Mouse (Mus musculus) liver, embryonic 13.5 days (tissue): ENCODE measurements around the gene Il10ra. TPM values are rescaled to one million over a fixed set of nuclear protein-coding genes. Genes with fewer than 3 reads are reported as not detected.
A peak's percentile ranks its signal among the peaks of the same experiment; 100 is the strongest.

Experiments
- ATAC-seq: fragments of 200-750 bp; cut with Nextera tagmentation; 2 replicates; pipeline ENCODE4 v1.8.0; 2017; ENCODE audit warnings: low read depth, mild to moderate bottlenecking, moderate number of reproducible peaks, moderate library complexity
- DNase-seq: peaks from one replicate; pipeline ENCODE4 v3.0.0; 2022
- H3K27ac ChIP-seq: fragments of 300-500 bp; sonication (generic); 2 replicates; pipeline ENCODE4 v1.5.1; 2015; ENCODE audit warnings: moderate library complexity, mild to moderate bottlenecking, inconsistent platforms
- H3K27me3 ChIP-seq: fragments of 300-500 bp; sonication (generic); 2 replicates; pipeline ENCODE4 v1.6.1; 2015; ENCODE audit warnings: mild to moderate bottlenecking, inconsistent platforms
- H3K36me3 ChIP-seq: fragments of 300-500 bp; sonication (generic); 2 replicates; pipeline ENCODE4 v1.6.1; 2015; ENCODE audit warnings: mild to moderate bottlenecking, inconsistent platforms
- H3K4me1 ChIP-seq: fragments of 300-500 bp; sonication (generic); replicated peaks from 2 replicates; pipeline ENCODE4 v1.6.1; 2015; ENCODE audit warnings: inconsistent platforms
- H3K4me2 ChIP-seq: fragments of 300-500 bp; sonication (generic); 2 replicates; pipeline ENCODE4 v1.6.1; 2015; ENCODE audit warnings: inconsistent platforms, mild to moderate bottlenecking, moderate library complexity
- H3K4me3 ChIP-seq: fragments of 300-500 bp; sonication (generic); replicated peaks from 2 replicates; pipeline ENCODE4 v1.5.1; 2015; ENCODE audit warnings: mild to moderate bottlenecking, inconsistent platforms
- H3K9ac ChIP-seq: fragments of 300-500 bp; sonication (generic); 2 replicates; pipeline ENCODE4 v1.6.1; 2015; ENCODE audit warnings: mild to moderate bottlenecking, inconsistent platforms
- H3K9me3 ChIP-seq: fragments of 300-500 bp; sonication (generic); replicated peaks from 2 replicates; pipeline ENCODE4 v1.6.1; 2016; ENCODE audit warnings: inconsistent platforms
- WGBS: fragments of 180-500 bp; shearing (Covaris S2); methylation state at CpG from one replicate; pipeline ENCODE4 v1.1.7; 2015; ENCODE audit not compliant: insufficient replicate concordance; 5-methylcytosine and 5-hydroxymethylcytosine counted together
- polyA plus RNA-seq: library from polyadenylated mRNA; unstranded; fragments of >200 nt; fragmentation: Nextera tagmentation; extraction: Ambion mirVana; gene quantifications from 2 replicates; pipeline ENCODE4 v1.2.1, GENCODE M21; 2015

The Il10ra gene
- 1.6 and 1.7 TPM in 2 replicates for polyA plus RNA-seq

DNA sequence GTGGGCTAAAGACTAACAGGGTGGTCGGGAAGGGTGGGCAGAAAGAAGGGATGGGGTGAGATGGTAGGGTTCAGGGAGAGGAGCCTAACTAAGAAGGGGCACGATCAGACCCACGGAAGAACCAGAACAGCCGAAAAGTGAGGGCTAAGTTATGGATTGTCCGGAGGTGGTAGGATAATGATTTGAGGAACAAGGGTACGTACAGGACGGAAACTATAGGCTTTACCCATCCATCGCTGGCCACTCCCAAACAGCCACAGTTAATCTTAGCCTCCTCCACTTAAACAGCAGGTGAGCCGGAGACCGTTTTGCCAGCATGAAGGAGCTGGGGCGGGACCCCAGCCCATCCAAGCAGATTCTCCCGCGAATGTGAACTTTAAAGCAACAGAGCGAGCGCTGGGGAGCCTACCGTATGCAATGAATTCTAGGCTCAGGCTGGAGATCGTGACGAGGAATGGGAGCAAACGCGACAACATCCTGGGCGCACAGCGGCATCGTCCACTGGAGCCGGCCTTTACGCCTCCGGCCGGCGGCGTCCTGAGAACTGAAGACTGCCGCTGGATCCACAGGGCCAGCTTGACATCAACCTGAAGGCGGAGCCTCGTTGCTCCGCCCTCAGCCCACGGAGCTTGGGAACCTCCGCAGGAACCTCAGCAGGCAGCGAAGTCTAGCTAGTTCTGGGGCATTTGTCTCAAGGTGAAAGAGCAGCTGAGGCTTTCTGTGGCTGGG lies at the start of gene Il10ra:
Gene Il10ra (minus strand): TSS at position 553 of the 729 bp plus-strand sequence.
- no peaks in the 10 kb centered on the region for H3K9me3 ChIP-seq
- WGBS, result 4% methylated on average over 36 of the region's 36 CpGs
- no peak within 1 kb of the TSS for H3K27ac ChIP-seq
- peak within 1 kb of the TSS; percentile 47 for H3K4me3 ChIP-seq
- ATAC-seq, result no peak
- peaks cover 50% of the 10 kb centered on the region for H3K27me3 ChIP-seq
- H3K36me3 ChIP-seq, result no peaks in the 10 kb centered on the region
- H3K4me1 ChIP-seq, result peaks cover 13% of the 10 kb centered on the region
- H3K4me2 ChIP-seq, result peak within 1 kb of the TSS; percentile 56
- no peak within 1 kb of the TSS for H3K9ac ChIP-seq
- no peak for DNase-seq

DNA sequence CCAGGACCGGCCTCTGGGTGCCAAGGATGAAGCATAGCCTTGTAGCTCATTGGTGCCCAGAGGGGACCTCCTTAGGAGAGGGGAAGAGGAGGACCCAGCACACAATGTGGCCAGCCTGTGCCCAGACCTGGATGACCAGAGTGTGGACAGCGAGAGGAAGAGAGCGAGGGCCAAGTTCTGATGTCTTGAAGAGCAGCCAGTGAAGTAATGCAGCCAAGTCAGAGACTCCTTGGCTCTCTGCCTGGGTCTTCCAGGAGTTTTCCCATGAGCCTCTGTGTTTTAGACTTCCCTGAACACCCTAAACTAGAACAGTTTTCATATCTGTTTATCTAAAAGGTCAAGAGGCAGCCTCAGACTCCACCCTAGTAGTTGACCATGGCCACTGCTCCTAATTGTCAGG lies 48.7 kb upstream of the Il10ra start:
- no peak overlapping the region for H3K9ac ChIP-seq

DNA sequence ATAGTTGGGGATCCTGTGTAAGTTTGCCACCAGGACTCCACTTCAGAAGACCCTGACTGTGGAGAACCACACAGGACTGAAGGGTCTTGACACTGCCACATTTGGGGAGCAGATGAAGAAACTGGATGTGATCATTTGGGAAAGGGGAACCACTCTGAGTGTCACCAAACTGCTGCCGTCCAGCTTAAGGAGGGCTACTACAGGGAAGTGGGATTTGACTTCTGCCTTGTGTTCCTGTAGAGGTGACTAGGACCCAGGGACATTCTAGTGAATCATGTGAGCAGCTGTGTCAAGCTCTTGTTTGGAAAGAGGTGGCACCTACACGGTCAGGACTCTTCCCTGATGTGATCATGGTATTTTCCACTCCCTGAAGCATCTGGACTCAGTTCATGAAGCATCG lies 45.0 kb upstream of the Il10ra start:
- Histone ChIP-seq H3K9me3 (no peaks in the 10 kb centered on the region), H3K27me3 (peaks cover 23% of the 10 kb centered on the region), H3K9ac (no peak overlapping the region), H3K36me3 (no peaks in the 10 kb centered on the region), H3K4me2 (no peak overlapping the region), H3K4me3 (no peak overlapping the region), H3K4me1 (no peaks in the 10 kb centered on the region), H3K27ac (no peak overlapping the region)
- DNase-seq, result no peak
- ATAC-seq, result no peak
- 39% methylated on average over 3 of the region's 3 CpGs for WGBS

More for the DNA sequence above, 48.7 kb upstream of the Il10ra start:
- 72% methylated on average over 3 of the region's 3 CpGs for WGBS
- no peaks in the 10 kb centered on the region for H3K36me3 ChIP-seq
- H3K4me3 ChIP-seq, result no peak overlapping the region
- H3K4me1 ChIP-seq, result no peaks in the 10 kb centered on the region
- H3K9me3 ChIP-seq, result no peaks in the 10 kb centered on the region
- no peak for ATAC-seq
- H3K4me2 ChIP-seq, result no peak overlapping the region
- no peak overlapping the region for H3K27ac ChIP-seq
- H3K27me3 ChIP-seq, result peaks cover 35% of the 10 kb centered on the region
- no peak for DNase-seq

DNA sequence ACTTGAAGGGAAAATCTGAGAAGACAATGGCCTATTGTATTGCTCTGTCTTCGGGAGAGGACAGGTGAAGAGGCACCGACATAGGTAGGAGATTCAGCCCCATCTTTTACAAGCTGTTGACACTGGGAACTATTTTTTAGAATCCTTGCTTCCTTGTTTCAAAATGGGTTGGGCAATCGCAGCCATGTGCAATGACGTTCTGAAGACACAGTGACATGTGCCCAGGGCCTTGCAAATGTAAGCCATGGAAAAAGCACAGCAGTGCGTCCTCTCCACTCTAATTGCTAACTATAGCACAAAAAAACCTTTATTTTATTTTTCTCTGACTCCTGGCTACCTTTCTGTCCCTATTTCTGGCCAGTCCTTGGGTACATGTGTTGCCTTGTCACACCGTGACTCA lies 42.9 kb upstream of the Il10ra start:
- Histone ChIP-seq H3K9ac (no peak overlapping the region), H3K27me3 (peaks cover 12% of the 10 kb centered on the region; the same call in 1 of the 2 replicates), H3K9me3 (no peaks in the 10 kb centered on the region), H3K4me3 (no peak overlapping the region), H3K27ac (no peak overlapping the region), H3K4me2 (no peak overlapping the region), H3K4me1 (no peaks in the 10 kb centered on the region), H3K36me3 (no peaks in the 10 kb centered on the region)
- no peak for ATAC-seq
- 68% methylated on average over 6 of the region's 6 CpGs for WGBS
- no peak for DNase-seq

DNA sequence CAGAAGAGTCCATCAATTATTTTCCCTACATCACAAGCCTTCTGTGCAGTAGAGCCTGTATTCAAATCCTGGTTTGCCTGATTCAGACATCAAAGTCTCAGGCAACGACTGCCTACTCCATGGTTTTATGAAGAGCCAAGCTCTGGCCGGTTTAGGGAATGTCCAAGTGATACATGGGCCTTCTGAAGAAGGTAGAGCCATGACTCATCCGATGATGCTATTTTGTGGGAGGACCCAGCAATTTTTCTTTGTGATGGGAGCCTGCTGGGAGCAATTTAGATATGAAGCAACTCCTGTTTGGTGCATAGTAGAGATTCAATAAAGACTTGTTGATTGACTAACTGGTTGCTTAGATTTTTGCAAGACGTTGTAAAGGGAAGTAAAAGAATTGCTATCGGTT lies 39.6 kb upstream of the Il10ra start:
- Histone ChIP-seq H3K27ac (no peak overlapping the region), H3K4me3 (no peak overlapping the region), H3K36me3 (no peaks in the 10 kb centered on the region), H3K9me3 (no peaks in the 10 kb centered on the region), H3K4me2 (no peak overlapping the region), H3K9ac (no peak overlapping the region), H3K27me3 (no peaks in the 10 kb centered on the region), H3K4me1 (no peaks in the 10 kb centered on the region)
- 65% methylated on average over 5 of the region's 5 CpGs for WGBS
- ATAC-seq (no peak), DNase-seq (no peak)

DNA sequence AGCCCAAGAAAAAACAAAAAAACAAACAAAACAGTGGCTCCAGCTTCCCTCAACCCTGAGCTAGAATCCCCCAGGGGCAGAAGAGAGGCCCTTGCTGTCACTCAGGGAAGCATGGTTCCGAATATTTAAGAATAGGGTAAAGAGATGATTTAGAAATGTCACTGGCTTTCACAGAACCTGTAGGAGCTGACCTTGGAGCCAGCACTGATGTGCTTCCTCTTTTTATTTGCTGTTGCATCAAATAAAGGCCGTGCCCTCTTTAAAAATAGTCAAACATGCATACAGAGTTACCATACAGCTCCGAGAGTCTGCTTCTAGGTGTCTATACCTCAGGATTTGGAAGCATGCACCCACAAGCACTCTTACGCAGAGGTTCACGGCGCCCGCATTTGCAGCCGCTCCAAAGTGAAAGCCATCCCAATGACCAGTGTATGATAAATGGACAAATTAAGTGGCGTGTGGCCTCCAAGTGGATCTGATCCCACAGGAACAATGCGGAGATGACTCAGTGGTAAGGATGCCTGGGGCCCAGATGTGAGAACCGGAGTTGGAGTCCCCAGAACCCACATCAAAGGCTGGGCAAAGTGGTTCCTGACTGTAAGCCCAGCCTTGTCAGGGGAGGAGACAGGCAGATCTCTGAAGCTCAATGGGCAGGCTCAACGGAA lies 37.9 kb upstream of the Il10ra start:
- Histone ChIP-seq H3K27ac (no peak overlapping the region), H3K27me3 (no peaks in the 10 kb centered on the region), H3K4me3 (no peak overlapping the region), H3K9ac (no peak overlapping the region), H3K4me1 (no peaks in the 10 kb centered on the region), H3K9me3 (no peaks in the 10 kb centered on the region), H3K4me2 (no peak overlapping the region), H3K36me3 (no peaks in the 10 kb centered on the region)
- ATAC-seq, result no peak
- no peak for DNase-seq
- 73% methylated on average over 12 of the region's 12 CpGs for WGBS

DNA sequence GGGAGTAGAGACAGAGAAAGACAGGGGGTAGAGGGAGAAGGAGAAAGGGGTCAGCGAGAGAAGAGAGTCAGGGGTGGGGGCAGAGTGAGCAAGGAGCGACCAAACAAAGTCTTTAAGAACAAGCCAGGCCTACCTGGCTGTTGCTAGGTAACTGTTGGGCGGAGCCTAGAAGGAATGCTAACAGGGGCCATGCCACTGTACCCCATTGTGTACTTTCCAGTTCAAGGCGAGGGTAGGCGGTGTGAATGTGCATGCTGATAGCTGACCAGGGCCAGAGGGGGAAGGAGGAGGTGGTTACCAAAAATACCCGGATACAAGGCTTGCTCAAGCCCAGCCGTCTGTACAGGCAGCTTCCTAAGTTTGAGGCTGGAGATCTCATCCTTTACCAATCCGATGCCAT lies 32.8 kb upstream of the Il10ra start:
- H3K36me3 ChIP-seq, result no peaks in the 10 kb centered on the region
- H3K27me3 ChIP-seq, result no peaks in the 10 kb centered on the region
- no peak for DNase-seq
- ATAC-seq, result no peak
- no peak overlapping the region for H3K27ac ChIP-seq
- H3K4me1 ChIP-seq, result peaks cover 10% of the 10 kb centered on the region
- H3K4me3 ChIP-seq, result no peak overlapping the region
- WGBS, result 69% methylated on average over 8 of the region's 8 CpGs
- H3K9ac ChIP-seq, result no peak overlapping the region
- no peak overlapping the region for H3K4me2 ChIP-seq
- no peaks in the 10 kb centered on the region for H3K9me3 ChIP-seq

DNA sequence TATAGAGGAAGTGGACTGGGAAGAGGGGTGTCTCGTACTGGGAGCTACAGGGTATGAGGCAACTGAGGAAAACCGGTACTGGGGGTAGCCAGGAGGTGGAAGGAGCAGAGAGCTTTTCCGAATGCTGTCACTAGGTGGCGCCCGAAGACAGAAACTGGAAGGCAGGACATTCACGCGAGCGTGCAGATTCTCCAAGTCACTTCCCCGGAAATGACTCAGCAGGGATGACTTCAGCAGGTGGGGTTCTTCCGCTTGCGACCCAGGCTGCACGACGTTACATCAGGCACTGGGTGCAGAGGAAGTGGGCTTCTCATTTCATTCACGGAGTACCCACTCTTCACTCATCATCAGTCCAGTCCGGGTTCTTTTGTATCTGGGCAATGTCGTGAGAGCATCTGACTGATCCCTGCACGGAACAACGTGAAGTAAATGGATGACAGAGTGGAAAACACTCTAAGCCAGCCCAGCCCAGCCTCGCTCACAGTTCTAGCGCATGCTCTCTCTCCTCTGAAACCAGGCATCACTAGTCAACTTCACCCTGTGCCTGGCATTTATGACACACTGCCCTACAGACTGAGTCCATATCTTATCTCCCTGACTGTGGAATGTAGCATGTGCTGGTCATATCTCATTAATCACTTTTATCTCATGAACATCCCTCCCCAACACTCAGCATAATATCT lies 31.6 kb upstream of the Il10ra start:
- no peak overlapping the region; the same call in 1 of the 2 replicates for H3K9ac ChIP-seq
- WGBS, result 12% methylated on average over 20 of the region's 20 CpGs
- DNase-seq (peak; percentile 72), ATAC-seq (peak; percentile 62)
- H3K36me3 ChIP-seq, result no peaks in the 10 kb centered on the region
- H3K4me2 ChIP-seq, result peak overlapping the region; percentile 52
- no peaks in the 10 kb centered on the region for H3K27me3 ChIP-seq
- H3K4me3 ChIP-seq, result peak overlapping the region; percentile 36
- no peak overlapping the region for H3K27ac ChIP-seq
- H3K4me1 ChIP-seq, result peaks cover 10% of the 10 kb centered on the region
- H3K9me3 ChIP-seq, result no peaks in the 10 kb centered on the region

DNA sequence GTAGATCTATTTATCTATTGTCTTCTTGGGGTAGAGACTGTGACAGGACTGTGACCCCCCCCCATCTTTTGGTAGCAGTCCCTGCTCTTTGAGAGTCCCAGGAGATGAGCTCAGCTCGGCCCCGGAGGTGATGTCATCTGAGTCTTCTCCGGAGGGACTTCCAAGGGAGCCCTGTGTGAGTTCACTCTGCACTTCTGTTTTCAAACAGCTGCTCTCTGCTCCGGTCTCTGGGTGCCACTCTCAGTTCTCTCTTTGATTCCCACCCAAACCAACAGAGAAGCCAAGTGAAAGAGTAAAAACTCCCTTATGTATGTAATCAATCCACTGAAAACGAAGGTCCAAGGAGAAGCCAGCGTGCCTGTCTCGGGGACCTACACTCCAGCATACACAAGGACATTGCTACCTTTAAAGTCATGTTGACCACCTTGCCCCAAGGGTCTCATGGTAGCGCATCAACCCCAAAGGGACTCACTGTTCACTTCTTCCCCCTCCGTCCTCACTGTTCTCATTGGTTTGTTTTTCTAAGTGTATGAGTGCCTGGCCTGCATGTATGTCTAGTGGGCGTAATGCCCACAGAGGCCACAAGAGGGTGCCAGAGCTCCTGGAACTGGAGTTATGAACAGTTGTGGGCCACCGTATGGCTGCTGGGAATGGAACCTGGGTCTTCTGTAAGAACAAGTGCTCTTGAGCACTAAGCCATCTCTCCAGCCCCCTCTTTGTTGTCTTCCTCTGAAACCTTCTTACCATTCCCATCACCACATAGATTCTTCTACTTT lies 30.5 kb upstream of the Il10ra start:
- Histone ChIP-seq H3K27ac (no peak overlapping the region), H3K27me3 (no peaks in the 10 kb centered on the region), H3K36me3 (no peaks in the 10 kb centered on the region), H3K9me3 (no peaks in the 10 kb centered on the region), H3K4me2 (no peak overlapping the region), H3K4me1 (peaks cover 15% of the 10 kb centered on the region), H3K4me3 (no peak overlapping the region), H3K9ac (no peak overlapping the region)
- ATAC-seq, result no peak
- DNase-seq, result peak; percentile 31
- WGBS, result 66% methylated on average over 11 of the region's 11 CpGs

DNA sequence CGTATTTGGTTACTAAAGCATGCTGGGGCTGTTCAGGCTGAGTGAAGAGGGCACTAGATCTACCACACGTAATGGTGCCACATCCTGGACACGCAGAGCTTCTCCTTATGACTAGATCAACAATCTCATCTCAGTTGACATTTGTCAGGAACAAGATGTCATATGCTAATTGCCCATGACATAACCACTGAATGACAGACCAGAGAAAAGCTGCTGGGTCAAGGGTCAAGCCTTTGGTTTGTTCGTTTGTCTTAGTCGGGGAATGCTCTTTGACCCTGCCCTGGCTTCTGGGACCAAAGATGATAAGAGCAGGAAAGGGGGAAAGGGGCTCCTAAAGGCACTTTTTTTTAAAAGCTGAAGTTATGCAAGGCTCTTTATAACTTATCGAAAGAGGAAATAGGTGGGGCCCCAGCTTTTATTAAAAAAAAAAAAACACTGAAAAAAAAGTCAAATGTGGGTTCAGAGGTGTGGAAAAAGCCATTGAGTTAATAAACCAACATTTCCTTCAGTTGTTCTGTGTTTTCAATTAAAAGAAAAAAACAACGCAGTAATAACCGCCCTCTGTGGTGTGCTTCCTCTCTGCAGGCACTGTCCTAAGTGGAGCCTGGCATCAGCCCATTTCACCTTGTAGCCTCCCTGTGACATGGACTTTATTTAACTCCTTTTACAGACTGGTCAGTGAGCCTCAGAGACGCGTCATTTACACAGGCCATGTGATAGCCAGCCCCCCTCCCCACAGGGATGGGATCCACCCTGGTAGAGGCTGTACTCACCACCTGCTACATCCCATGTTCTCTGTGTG lies 25.5 kb upstream of the Il10ra start:
- Histone ChIP-seq H3K36me3 (no peaks in the 10 kb centered on the region), H3K4me1 (peaks cover 8% of the 10 kb centered on the region; the same call in 1 of the 2 replicates), H3K4me3 (no peak overlapping the region), H3K9ac (no peak overlapping the region), H3K27me3 (no peaks in the 10 kb centered on the region), H3K9me3 (no peaks in the 10 kb centered on the region), H3K4me2 (no peak overlapping the region), H3K27ac (no peak overlapping the region)
- DNase-seq (no peak), ATAC-seq (no peak)
- WGBS, result 31% methylated on average over 10 of the region's 10 CpGs
